Mouse (Mus musculus): ENCODE measurements around the gene Zfp94. TPM values are rescaled to one million over a fixed set of nuclear protein-coding genes. Genes with fewer than 3 reads are reported as not detected.

Zfp94 gene
- total RNA-seq (2021): 1 to 10 TPM; 3.1 to 4.0 TPM
- long read RNA-seq, experiment 1, partial matches to known transcripts: 0 of 11 reads
- long read RNA-seq, experiment 1, other reads (novel, unspliced or antisense): 6 of 11 reads
- long read RNA-seq, experiment 2, partial matches to known transcripts: 0 of 3 reads
- long read RNA-seq, experiment 2, other reads (novel, unspliced or antisense): 1 of 3 reads

GRCm38 (mm10) chr7:24316567-24317092 is at the start of gene Zfp94:
Gene Zfp94, minus strand, starts transcription at chr7:24316666.
- peak; percentile 96 to 97 for DNase-seq

GRCm38 (mm10) chr7:24365258-24366014 is 49.0 kb upstream of the Zfp94 start:
- peak; percentile 27 to 52 for DNase-seq

GRCm38 (mm10) chr7:24364827-24365226 is 48.4 kb upstream of the Zfp94 start:
- DNase-seq: peak; percentile 83 to 86

GRCm38 (mm10) chr7:24363228-24363627 is 46.8 kb upstream of the Zfp94 start:
- peak; percentile 51 to 64 for DNase-seq

- DNase-seq: no peak
These were observed 44.5 kb upstream of the Zfp94 start for GRCm38 (mm10) chr7:24361001-24361400.

- DNase-seq: peak; percentile 55 to 59
These were observed 42.8 kb upstream of the Zfp94 start for GRCm38 (mm10) chr7:24359269-24359668.

GRCm38 (mm10) chr7:24357899-24358298 is 41.4 kb upstream of the Zfp94 start:
- DNase-seq: no peak

GRCm38 (mm10) chr7:24356081-24356480 is 39.6 kb upstream of the Zfp94 start:
- DNase-seq: peak; percentile 67 to 72

GRCm38 (mm10) chr7:24355646-24356045 is 39.2 kb upstream of the Zfp94 start:
- no peak for DNase-seq

GRCm38 (mm10) chr7:24348896-24349295 is 32.4 kb upstream of the Zfp94 start, which contains the start of gene Lypd5:
Gene Lypd5, plus strand, starts transcription at chr7:24349196.
- DNase-seq: no peak

- no peak for DNase-seq
These were observed 30.0 kb upstream of the Zfp94 start for GRCm38 (mm10) chr7:24346444-24346843.

GRCm38 (mm10) chr7:24343701-24344272 is 27.3 kb upstream of the Zfp94 start:
- DNase-seq: no peak

- no peak for DNase-seq
These were observed 21.8 kb upstream of the Zfp94 start for GRCm38 (mm10) chr7:24338241-24338640.

GRCm38 (mm10) chr7:24335699-24336309 is 19.3 kb upstream of the Zfp94 start:
- DNase-seq: peak; percentile 72 to 78

- peak in 1 of 2 experiments; percentile 15 for DNase-seq
These were observed 17.0 kb upstream of the Zfp94 start, which contains the start of gene Tescl for GRCm38 (mm10) chr7:24333304-24333986. Gene Tescl, minus strand, starts transcription at chr7:24333936.

GRCm38 (mm10) chr7:24327281-24327975 is 11.0 kb upstream of the Zfp94 start:
- no peak for DNase-seq

- DNase-seq: no peak
These were observed 10.0 kb upstream of the Zfp94 start for GRCm38 (mm10) chr7:24326273-24327135.

GRCm38 (mm10) chr7:24325675-24326128 is 9.2 kb upstream of the Zfp94 start:
- no peak for DNase-seq

- DNase-seq: peak; percentile 25 to 33
These were observed 8.7 kb upstream of the Zfp94 start for GRCm38 (mm10) chr7:24325197-24325596.

GRCm38 (mm10) chr7:24322593-24322992 is 6.1 kb upstream of the Zfp94 start:
- no peak for DNase-seq

All from adrenal gland, postnatal 36 days (tissue).